8 mouse cellular contexts compared by ENCODE assay signal in the genomic region with DNA sequence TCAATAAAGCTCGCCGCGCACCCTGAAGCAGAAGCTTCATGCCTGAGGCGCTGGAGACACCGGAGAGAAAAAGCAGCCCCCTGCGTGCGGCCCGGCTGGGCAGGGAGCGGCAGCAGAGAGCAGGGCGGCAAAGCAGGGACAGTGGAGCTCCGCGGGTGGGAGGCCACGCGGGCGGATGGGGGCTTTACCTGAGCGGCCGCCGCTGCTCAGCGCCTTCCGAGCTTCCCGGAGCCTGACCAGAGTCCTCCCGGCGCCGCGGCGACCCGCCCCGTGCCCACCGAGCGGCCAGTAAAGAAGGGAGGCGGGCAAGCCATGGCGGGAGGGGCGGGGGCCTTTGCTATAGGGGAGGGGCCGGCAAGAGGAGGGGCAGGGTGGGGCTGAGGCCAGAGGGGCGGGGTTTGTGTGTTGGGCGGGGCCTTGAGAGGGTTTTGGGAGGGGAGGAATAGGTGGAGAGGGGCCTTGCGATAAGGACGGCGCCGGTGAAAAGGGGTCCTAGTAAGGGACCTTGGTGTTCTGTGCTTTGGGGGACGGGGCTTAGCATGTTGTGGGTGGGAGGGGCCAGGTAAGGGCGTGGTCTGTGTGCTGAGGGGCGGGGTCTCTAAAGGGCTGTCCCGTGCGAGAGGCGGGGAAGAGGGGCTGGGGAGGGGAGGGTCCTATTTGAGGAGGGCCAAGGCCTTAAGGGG. TPM values are rescaled to one million over a fixed set of nuclear protein-coding genes. Genes with fewer than 3 reads are reported as not detected.
A peak's percentile ranks its signal among the peaks of the same experiment; 100 is the strongest.
DNase-seq lines count a peak whose midpoint lies in the region; ATAC-seq and TF ChIP-seq lines count a peak whose summit lies in the region.

A gene (minus strand): TSS at position 326 of the 683 bp plus-strand sequence.

- no peak for TF ChIP-seq EP300 in MEL (IDR thresholded peaks at IDR 0.05; ENCODE audit: low read depth in 1 of 2, low read length in 2 of 2)

- TF ChIP-seq CTCF in MEL (IDR thresholded peaks at IDR 0.05 in 2 of 3, conservative IDR thresholded peaks at IDR 0.05 in 1 of 3; ENCODE audit: control insufficient read depth in 1 of 3, insufficient read depth in 1 of 3, low read depth in 2 of 3, low read length in 3 of 3, poor library complexity in 1 of 3, severe bottlenecking in 1 of 3), result peak in 2 of 3 experiments; percentile 7 to 8; a peak in 1 of 6 replicates

- TF ChIP-seq POLR2A in MEL (IDR thresholded peaks at IDR 0.05; ENCODE audit: control insufficient read depth in 1 of 2, insufficient read depth in 1 of 2, low read depth in 1 of 2, low read length in 2 of 2, poor library complexity in 1 of 2), result peak in 1 of 2 experiments; percentile 56; a peak in 1 of 4 replicates

- peaks cover 0 to 7% of the 10 kb centered on the region in 2 experiments; a peak in 1 of 4 replicates for H3K36me3 ChIP-seq in MEL (ENCODE audit: control insufficient read depth in 1 of 2, insufficient read depth in 2 of 2, low read length in 2 of 2)
- H3K36me3 ChIP-seq in forebrain, embryonic 12.5 days (replicated peaks), result no peaks in the 10 kb centered on the region
- H3K36me3 ChIP-seq in hindbrain, embryonic 12.5 days, result no peaks in the 10 kb centered on the region

- no peaks in the 10 kb centered on the region for H3K9me3 ChIP-seq in MEL (replicated peaks; ENCODE audit: insufficient read depth, low read length)
- 0 out of 2 replicates have a peak, but pooled peaks cover 4% of the 10 kb centered on the region for H3K9me3 ChIP-seq in forebrain, embryonic 12.5 days
- no peaks in the 10 kb centered on the region for H3K9me3 ChIP-seq in hindbrain, embryonic 12.5 days (replicated peaks)

- H3K9ac ChIP-seq in MEL (ENCODE audit: control insufficient read depth, low read depth, low read length, poor library complexity, severe bottlenecking), result peak within 1 kb of the TSS; percentile 67
- peak within 1 kb of the TSS; percentile 65 for H3K9ac ChIP-seq in forebrain, embryonic 12.5 days
- H3K9ac ChIP-seq in hindbrain, embryonic 12.5 days, result peak within 1 kb of the TSS; percentile 70

- H3K4me3 ChIP-seq in MEL (ENCODE audit: control insufficient read depth in 1 of 2, insufficient read depth in 1 of 2, low read depth in 2 of 2, low read length in 2 of 2), result peak within 1 kb of the TSS; percentile 71 to 81
- peak within 1 kb of the TSS; percentile 61 for H3K4me3 ChIP-seq in forebrain, embryonic 12.5 days (replicated peaks)
- H3K4me3 ChIP-seq in hindbrain, embryonic 12.5 days, result peak within 1 kb of the TSS; percentile 54

- peak within 1 kb of the TSS; percentile 90 for H3K4me2 ChIP-seq in forebrain, embryonic 12.5 days
- H3K4me2 ChIP-seq in hindbrain, embryonic 12.5 days (replicated peaks), result peak within 1 kb of the TSS; percentile 79

- H3K27me3 ChIP-seq in MEL (ENCODE audit: control insufficient read depth in 1 of 2, insufficient read depth in 2 of 2, low read length in 2 of 2), result no peaks in the 10 kb centered on the region; a peak in 1 of 4 replicates
- peaks cover 16% of the 10 kb centered on the region; the same call in 1 of the 2 replicates for H3K27me3 ChIP-seq in forebrain, embryonic 12.5 days
- H3K27me3 ChIP-seq in hindbrain, embryonic 12.5 days, result 0 out of 2 replicates have a peak, but pooled peaks cover 10% of the 10 kb centered on the region

- peak within 1 kb of the TSS; percentile 16; the same call in 1 of the 2 replicates for H3K27ac ChIP-seq in MEL (ENCODE audit: control insufficient read depth, low read depth, low read length)
- 0 out of 2 replicates have a peak within 1 kb of the TSS, but pooled peaks have one; percentile 13 for H3K27ac ChIP-seq in forebrain, embryonic 12.5 days
- peak within 1 kb of the TSS; percentile 19; the same call in 1 of the 2 replicates for H3K27ac ChIP-seq in hindbrain, embryonic 12.5 days

- TF ChIP-seq RAD21 in MEL (IDR thresholded peaks at IDR 0.05; ENCODE audit: low read depth, low read length), result no peak

- DNase-seq in MEL (ENCODE audit: low read depth, low spot score), result peak; percentile 85
- DNase-seq in c-Kit-positive CD71-negative TER-119-negative erythroid progenitor cells, embryonic 14.5 days (ENCODE audit: low read depth), result peak; percentile 33
- peak; percentile 40 to 53 for DNase-seq in layer of hippocampus, postnatal 36 days
- peak; percentile 49 for DNase-seq in lung, postnatal 14 days
- DNase-seq in retina, postnatal 1 day, result peak; percentile 79
- DNase-seq in urinary bladder, postnatal 10 days (ENCODE audit: low spot score), result peak; percentile 24

- H3K4me1 ChIP-seq in MEL (ENCODE audit: control insufficient read depth in 1 of 2, insufficient read depth in 2 of 2, low read length in 2 of 2), result no peaks in the 10 kb centered on the region; a peak in 1 of 4 replicates
- H3K4me1 ChIP-seq in forebrain, embryonic 12.5 days, result peaks cover 15% of the 10 kb centered on the region
- H3K4me1 ChIP-seq in hindbrain, embryonic 12.5 days, result peaks cover 17% of the 10 kb centered on the region

- no peaks in the 10 kb centered on the region for H3K79me2 ChIP-seq in MEL (ENCODE audit: control insufficient read depth, insufficient read depth, low read length, poor library complexity)

- ATAC-seq in forebrain, embryonic 12.5 days (ENCODE audit: low FRiP score), result peak; percentile 82
- ATAC-seq in hindbrain, embryonic 12.5 days (ENCODE audit: low FRiP score), result peak; percentile 84

- 0% methylated on average over 44 of the region's 46 CpGs for WGBS in forebrain, embryonic 12.5 days
- under 1% methylated on average over 36 of the region's 46 CpGs for WGBS in hindbrain, embryonic 12.5 days

TF ChIP-seq in MEL, 35 proteins besides CTCF, POLR2A, EP300 and RAD21:
- TF ChIP-seq TCF12 (IDR thresholded peaks at IDR 0.05; ENCODE audit: low read depth, low read length), result no peak
- TF ChIP-seq ELF1 (IDR thresholded peaks at IDR 0.05; ENCODE audit: low read depth, low read length), result no peak
- TF ChIP-seq KAT2A (conservative IDR thresholded peaks at IDR 0.05; ENCODE audit: low read depth, low read length), result no peak
- no peak for TF ChIP-seq MAFK (IDR thresholded peaks at IDR 0.05; ENCODE audit: borderline replicate concordance, low read depth, low read length)
- no peak for TF ChIP-seq ZKSCAN1 (IDR thresholded peaks at IDR 0.05; ENCODE audit: low read depth, low read length)
- TF ChIP-seq ETS1 (IDR thresholded peaks at IDR 0.05; ENCODE audit: low read depth, low read length), result no peak
- 0 out of 2 replicates have a peak, but pooled peaks have one; percentile 12 for TF ChIP-seq HCFC1 (IDR thresholded peaks at IDR 0.05; ENCODE audit: low read depth, low read length)
- peak; percentile 77; the same call in 1 of the 2 replicates for TF ChIP-seq ZMIZ1 (IDR thresholded peaks at IDR 0.05; ENCODE audit: low read depth, low read length)
- no peak for TF ChIP-seq TAL1 (IDR thresholded peaks at IDR 0.05; ENCODE audit: low read length)
- no peak; the same call in 1 of the 2 replicates for TF ChIP-seq MAZ (IDR thresholded peaks at IDR 0.05; ENCODE audit: low read depth, low read length)
- no peak for TF ChIP-seq SMC3 (IDR thresholded peaks at IDR 0.05; ENCODE audit: low read depth, low read length)
- no peak for TF ChIP-seq USF1 (IDR thresholded peaks at IDR 0.05; ENCODE audit: low read depth, low read length)
- TF ChIP-seq MXI1 (IDR thresholded peaks at IDR 0.05; ENCODE audit: low read depth, low read length), result peak; percentile 51; the same call in 1 of the 2 replicates
- peak; percentile 31; the same call in 1 of the 2 replicates for TF ChIP-seq BHLHE40 (IDR thresholded peaks at IDR 0.05; ENCODE audit: borderline replicate concordance, low read depth, low read length)
- no peak for TF ChIP-seq NRF1 (IDR thresholded peaks at IDR 0.05; ENCODE audit: insufficient read depth, low read depth, low read length, poor library complexity, severe bottlenecking)
- TF ChIP-seq TBP (IDR thresholded peaks at IDR 0.05; ENCODE audit: low read depth, low read length), result peak; percentile 82; the same call in 1 of the 2 replicates
- TF ChIP-seq POLR2AphosphoS2 (IDR thresholded peaks at IDR 0.05; ENCODE audit: low read length), result no peak
- TF ChIP-seq MYC (IDR thresholded peaks at IDR 0.05; ENCODE audit: low read depth, low read length), result no peak
- no peak for TF ChIP-seq SIN3A (IDR thresholded peaks at IDR 0.05; ENCODE audit: low read length)
- TF ChIP-seq MAX (IDR thresholded peaks at IDR 0.05; ENCODE audit: low read length), result no peak
- TF ChIP-seq NELFE (IDR thresholded peaks at IDR 0.05; ENCODE audit: low read depth, low read length), result 0 out of 2 replicates have a peak, but pooled peaks have one; percentile 26
- TF ChIP-seq GATA1 (IDR thresholded peaks at IDR 0.05; ENCODE audit: low read depth, low read length), result no peak

RNA-seq across cellular contexts. Expression of the gene that starts here (rescaled TPM):
- total RNA-seq in MEL (2012; rRNA removed), result 0.10 and 0.15 TPM in 2 replicates
- under 1 TPM in 1 of 2 experiments, not detected in 1; 0.74 TPM for polyA plus RNA-seq in MEL (2012; ENCODE audit: insufficient read depth in 1 of 2, insufficient read length in 2 of 2, low read depth in 1 of 2, low replicate concordance in 2 of 2, missing spikeins in 1 of 2)
- 4.4 and 4.7 TPM in 2 replicates for polyA plus RNA-seq in forebrain, embryonic 12.5 days (2016; fragmentation: Nextera tagmentation; extraction: Ambion mirVana)
- polyA plus RNA-seq in hindbrain, embryonic 12.5 days (2016; fragmentation: Nextera tagmentation; extraction: Ambion mirVana), result 6.8 and 7.4 TPM in 2 replicates
- total RNA-seq in layer of hippocampus, postnatal 36 days (2021), result 1 to 10 TPM; 3.8 to 4.7 TPM

Comparison
In these comparisons a context has a peak if more than half of its experiments do, and no peak if none do; other contexts are left out.
1. Peak in every context shown above with its lines: DNase-seq, ATAC-seq, H3K4me3 ChIP-seq and H3K27ac ChIP-seq.
2. Peak in DNase-seq, H3K4me3 ChIP-seq, H3K27ac ChIP-seq and H3K9ac ChIP-seq in MEL; RNA of the gene not detected or under 1 TPM.
3. DNase-seq: peak in every context shown above with its lines; median percentile 85 in MEL; 79 in retina, postnatal 1 day; 49 in lung, postnatal 14 days; 46 in layer of hippocampus, postnatal 36 days; 33 in c-Kit-positive CD71-negative TER-119-negative erythroid progenitor cells, embryonic 14.5 days; 24 in urinary bladder, postnatal 10 days.